Mouse (Mus musculus): ENCODE measurements at regions not wholly inside any gene's neighbourhood (a gene's known extent, or its start where the extent isn't known, plus 50 kb on each side); places are given as distances from the start of the nearest gene placed in this dataset.

DNA sequence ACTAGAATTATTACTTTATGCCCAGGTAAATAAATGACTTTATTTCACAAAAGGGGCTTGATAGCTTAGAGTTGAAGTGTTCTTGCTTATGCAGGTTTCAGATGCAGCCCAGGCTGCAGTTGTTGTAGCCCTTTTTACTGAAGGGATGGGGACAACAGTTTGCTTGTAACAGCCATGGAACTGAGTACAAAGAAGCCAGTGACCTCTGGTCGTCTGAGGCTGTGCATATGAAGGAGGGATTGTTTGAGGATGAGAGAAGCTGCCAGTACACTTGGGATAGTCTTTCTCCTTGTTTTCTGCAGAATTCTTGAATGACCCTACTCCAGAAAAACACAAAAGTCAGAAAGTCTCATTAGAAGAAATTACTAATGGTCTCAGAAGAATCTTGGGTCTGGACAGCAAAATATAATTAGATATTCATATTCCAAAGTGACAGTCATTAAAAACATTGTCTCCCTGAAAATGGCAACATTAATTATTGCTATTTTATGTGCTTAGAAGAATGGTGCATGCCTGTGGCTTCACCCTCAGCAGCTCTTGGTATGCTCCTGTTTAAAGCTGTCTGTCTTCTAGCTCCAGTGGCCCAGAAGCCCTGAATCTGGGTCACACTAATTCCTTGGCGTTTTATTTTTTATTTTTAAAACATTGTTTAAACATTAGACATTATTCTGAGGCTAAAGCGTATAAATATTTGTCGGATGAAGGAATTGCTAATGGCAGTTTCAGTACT, 61.9 kb upstream of the Arhgap32 start:
- DNase-seq (ENCODE audit: low spot score in 2 of 2), result no peak

- DNase-seq (ENCODE audit: low spot score in 2 of 2), result peak; percentile 40 to 56
Measured at GRCm38 (mm10) chr9:32057427-32058115, 58.4 kb upstream of the Arhgap32 start.

GRCm38 (mm10) chr9:32062740-32063139, 53.2 kb upstream of the Arhgap32 start:
- no peak for DNase-seq (ENCODE audit: low spot score in 2 of 2)

DNA sequence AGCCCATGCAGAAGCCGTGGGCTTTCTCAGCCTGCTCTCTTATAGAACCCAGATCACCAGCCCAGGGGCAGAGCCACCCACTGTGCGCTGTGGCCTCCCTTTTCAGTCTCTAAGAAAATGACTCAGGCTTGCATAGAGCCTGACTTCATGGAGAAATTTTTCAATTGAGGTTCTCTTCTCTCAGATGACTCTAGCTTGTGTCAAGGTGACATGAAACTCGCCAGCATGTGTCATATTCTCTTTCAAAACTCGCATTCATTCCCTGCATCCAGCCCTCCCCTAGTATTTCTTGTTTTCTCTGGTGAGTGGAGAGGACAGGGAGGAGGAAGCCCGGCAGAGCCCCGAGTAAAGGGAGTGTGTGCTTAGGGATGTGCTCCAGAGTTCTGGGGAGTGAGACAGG, 52.4 kb upstream of the Arhgap32 start:
- DNase-seq (ENCODE audit: low spot score in 2 of 2), result no peak

DNA sequence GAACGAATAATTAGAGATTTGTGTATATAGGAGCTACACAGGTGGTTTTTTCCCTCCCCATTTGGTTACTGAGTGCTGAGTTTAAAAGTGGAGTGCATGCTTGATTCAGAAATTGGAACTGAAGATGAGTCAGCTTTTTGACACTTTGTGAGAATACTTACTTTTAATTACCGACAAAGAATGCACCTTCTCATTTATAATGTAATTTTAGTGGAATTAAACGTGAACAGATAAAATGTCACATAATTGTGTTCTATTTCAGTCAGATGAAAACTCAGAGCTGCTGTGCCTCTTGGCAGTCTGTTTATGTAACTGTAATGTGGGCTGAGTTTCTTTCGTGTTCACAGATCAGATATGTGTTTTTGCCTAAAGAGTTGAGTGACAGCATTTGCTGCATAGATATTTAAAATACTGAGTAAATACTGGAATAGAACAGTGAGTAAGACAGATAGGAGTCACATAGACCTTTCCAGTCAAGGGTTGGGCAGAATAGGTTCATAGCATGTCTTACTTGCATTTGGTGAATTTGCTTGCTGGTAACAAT, 51.9 kb upstream of the Arhgap32 start:
- no peak for DNase-seq (ENCODE audit: low spot score in 2 of 2)
